Mouse (Mus musculus): Measurements from ENCODE around the gene Slc6a13. TPM values are rescaled to one million over a fixed set of nuclear protein-coding genes. Genes with fewer than 3 reads are reported as not detected.

The Slc6a13 gene
- not detected in 2 replicates for polyA plus RNA-seq (2012; ENCODE audit: insufficient read depth, insufficient read length, low replicate concordance, missing spikeins)

DNA sequence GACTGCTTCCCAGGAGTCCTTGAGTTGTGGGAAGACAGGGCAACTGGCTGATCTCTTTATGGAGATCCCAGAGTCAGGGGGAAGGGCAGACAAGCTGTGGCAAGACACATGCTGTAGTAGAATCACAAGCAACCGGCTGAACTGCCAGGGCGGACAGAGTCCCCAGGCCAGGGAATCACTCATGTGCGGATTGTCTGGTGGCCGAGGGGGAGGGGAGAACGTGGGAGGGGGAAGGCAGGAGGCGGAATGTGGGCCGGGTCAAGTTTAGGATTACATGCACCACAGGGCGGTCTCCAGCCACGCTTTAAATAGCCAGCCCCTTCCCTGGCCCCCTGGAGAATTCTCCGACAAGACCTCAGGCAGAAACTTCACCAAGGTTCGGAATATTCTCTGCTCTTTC is at the start of gene Slc6a13:
Gene Slc6a13, plus strand, starts transcription at position 274 of the 400 bp plus-strand sequence.
- TF ChIP-seq POLR2A (IDR thresholded peaks at IDR 0.05; ENCODE audit: insufficient read depth, low read depth, low read length) (no peak), CTCF (IDR thresholded peaks at IDR 0.05; ENCODE audit: insufficient read depth, low read depth, low read length) (no peak)
- Histone ChIP-seq H3K4me3 (ENCODE audit: insufficient read depth, low read depth, low read length) (no peak within 1 kb of the TSS), H3K27ac (ENCODE audit: insufficient read depth, low read depth, low read length) (no peak within 1 kb of the TSS), H3K4me1 (ENCODE audit: control insufficient read depth, insufficient read depth, low read length) (peaks cover 4% of the 10 kb centered on the region; the same call in 1 of the 2 replicates)
- WGBS, result 24% methylated on average over 11 of the region's 11 CpGs

DNA sequence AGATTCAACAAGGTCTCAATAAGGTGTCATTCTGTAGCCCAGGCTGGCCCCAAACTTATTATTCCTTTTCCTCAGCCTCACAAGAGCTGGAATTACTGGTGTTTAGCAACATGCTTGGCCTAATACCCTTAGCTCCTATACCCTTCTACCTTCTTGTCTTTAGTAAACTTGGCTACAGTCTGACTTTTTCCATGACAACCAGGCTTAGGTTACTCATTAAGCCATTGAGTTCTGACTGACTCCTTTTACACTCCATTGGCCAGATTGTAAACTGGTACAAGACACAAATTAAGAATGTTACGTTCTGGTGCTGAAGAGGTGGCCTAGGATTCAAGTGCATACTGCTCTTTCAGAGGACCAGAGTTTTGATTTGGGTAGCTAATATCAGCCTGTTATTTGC is 49.6 kb upstream of the Slc6a13 start:
- H3K27ac ChIP-seq (ENCODE audit: insufficient read depth, low read depth, low read length), result no peak overlapping the region
- TF ChIP-seq POLR2A (IDR thresholded peaks at IDR 0.05; ENCODE audit: insufficient read depth, low read depth, low read length) (no peak), CTCF (IDR thresholded peaks at IDR 0.05; ENCODE audit: insufficient read depth, low read depth, low read length) (no peak)
- no peaks in the 10 kb centered on the region for H3K4me1 ChIP-seq (ENCODE audit: control insufficient read depth, insufficient read depth, low read length)
- 85% methylated on average over 1 of the region's 1 CpGs for WGBS
- no peak overlapping the region for H3K4me3 ChIP-seq (ENCODE audit: insufficient read depth, low read depth, low read length)

DNA sequence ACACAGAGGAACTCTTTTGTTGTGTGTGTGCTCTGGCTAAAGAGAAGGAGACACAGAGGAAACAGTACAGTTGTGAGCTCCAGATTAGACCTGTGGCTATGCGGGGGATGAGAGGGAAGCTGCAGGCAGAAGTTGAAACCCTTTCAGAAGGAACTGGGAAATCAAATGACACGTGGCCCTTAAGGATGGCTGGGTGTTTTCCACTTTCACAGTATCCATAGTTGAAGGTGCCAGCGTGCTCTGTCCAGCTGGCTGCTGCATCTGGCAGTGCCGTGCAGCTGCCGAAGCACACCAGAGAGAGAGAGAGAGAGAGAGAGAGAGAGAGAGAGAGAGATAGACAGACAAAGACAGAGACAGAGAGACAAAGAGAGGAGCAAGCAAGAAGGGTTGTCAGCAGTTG is 48.8 kb upstream of the Slc6a13 start:
- WGBS, result 68% methylated on average over 5 of the region's 5 CpGs
- Histone ChIP-seq H3K4me3 (ENCODE audit: insufficient read depth, low read depth, low read length) (no peak overlapping the region), H3K4me1 (ENCODE audit: control insufficient read depth, insufficient read depth, low read length) (no peaks in the 10 kb centered on the region), H3K27ac (ENCODE audit: insufficient read depth, low read depth, low read length) (no peak overlapping the region)
- TF ChIP-seq CTCF (IDR thresholded peaks at IDR 0.05; ENCODE audit: insufficient read depth, low read depth, low read length) (no peak), POLR2A (IDR thresholded peaks at IDR 0.05; ENCODE audit: insufficient read depth, low read depth, low read length) (no peak)

DNA sequence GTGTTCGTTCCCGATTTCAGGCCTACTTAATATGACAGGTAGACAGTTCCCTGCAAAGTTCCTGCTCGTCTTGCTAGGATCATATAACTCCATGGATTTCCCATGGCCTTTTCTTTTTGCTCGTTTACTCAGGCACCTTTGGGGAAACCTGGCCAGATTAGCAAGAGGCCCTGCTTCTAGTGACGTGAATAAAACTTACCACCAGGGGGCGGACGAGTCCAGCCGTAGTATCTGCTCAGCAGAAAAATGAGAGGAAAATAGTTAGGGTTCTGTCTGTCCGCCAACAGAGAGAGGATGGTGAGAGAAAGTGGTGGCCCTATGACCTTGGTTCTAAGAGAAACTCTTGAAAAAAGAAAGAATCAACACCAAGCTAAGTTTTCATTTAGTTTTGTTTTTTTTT is 39.5 kb upstream of the Slc6a13 start:
- H3K27ac ChIP-seq (ENCODE audit: insufficient read depth, low read depth, low read length), result no peak overlapping the region
- H3K4me1 ChIP-seq (ENCODE audit: control insufficient read depth, insufficient read depth, low read length), result no peaks in the 10 kb centered on the region
- TF ChIP-seq CTCF (IDR thresholded peaks at IDR 0.05; ENCODE audit: insufficient read depth, low read depth, low read length), result no peak
- TF ChIP-seq POLR2A (IDR thresholded peaks at IDR 0.05; ENCODE audit: insufficient read depth, low read depth, low read length), result no peak
- no peak overlapping the region for H3K4me3 ChIP-seq (ENCODE audit: insufficient read depth, low read depth, low read length)
- whole genome bisulfite sequencing, result 28% methylated on average over 9 of the region's 9 CpGs

DNA sequence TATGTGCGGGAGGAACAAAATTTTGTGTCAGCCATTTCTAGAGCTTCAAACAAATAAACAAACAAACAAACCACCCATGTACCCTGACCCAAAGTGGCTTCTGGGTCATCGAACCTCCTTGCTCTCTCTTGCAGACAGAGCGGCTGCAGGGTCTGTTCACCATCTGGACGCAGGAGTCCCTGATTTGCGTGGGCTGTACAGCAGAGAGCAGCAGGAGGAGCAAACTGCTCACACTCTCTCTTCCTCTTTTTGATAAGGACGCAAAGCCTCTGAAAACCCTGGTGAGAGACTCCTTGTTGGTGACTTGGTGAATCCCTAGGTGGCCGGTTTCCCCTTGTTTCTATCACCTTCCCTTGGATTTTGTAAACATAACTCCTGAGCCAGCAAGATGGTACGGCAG is 38.8 kb upstream of the Slc6a13 start:
- 88% methylated on average over 8 of the region's 8 CpGs for WGBS
- no peaks in the 10 kb centered on the region for H3K4me1 ChIP-seq (ENCODE audit: control insufficient read depth, insufficient read depth, low read length)
- TF ChIP-seq POLR2A (IDR thresholded peaks at IDR 0.05; ENCODE audit: insufficient read depth, low read depth, low read length), result no peak
- no peak for TF ChIP-seq CTCF (IDR thresholded peaks at IDR 0.05; ENCODE audit: insufficient read depth, low read depth, low read length)
- no peak overlapping the region for H3K4me3 ChIP-seq (ENCODE audit: insufficient read depth, low read depth, low read length)
- no peak overlapping the region for H3K27ac ChIP-seq (ENCODE audit: insufficient read depth, low read depth, low read length)

DNA sequence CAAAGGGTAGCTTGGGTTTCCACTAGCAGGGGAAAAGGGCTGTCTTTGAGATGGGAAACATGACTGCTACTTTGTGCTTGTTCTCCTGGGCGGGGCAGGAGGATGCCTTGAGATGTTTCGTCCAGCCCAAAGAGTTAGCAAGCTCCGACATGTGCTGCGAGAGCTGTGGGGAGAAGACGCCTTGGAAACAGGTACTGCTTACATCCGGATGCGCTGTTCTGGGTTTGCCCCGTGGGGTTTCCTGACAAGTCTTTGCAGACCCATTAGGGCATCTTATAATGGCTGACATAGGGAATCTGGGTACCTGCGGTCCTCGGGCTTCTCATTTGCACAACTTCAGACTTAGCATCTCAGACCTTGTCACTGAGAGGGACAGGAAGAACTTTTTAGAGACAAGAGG is 38.0 kb upstream of the Slc6a13 start:
- 95% methylated on average over 10 of the region's 10 CpGs for WGBS
- TF ChIP-seq CTCF (IDR thresholded peaks at IDR 0.05; ENCODE audit: insufficient read depth, low read depth, low read length) (no peak), POLR2A (IDR thresholded peaks at IDR 0.05; ENCODE audit: insufficient read depth, low read depth, low read length) (no peak)
- no peak overlapping the region for H3K27ac ChIP-seq (ENCODE audit: insufficient read depth, low read depth, low read length)
- no peak overlapping the region for H3K4me3 ChIP-seq (ENCODE audit: insufficient read depth, low read depth, low read length)
- H3K4me1 ChIP-seq (ENCODE audit: control insufficient read depth, insufficient read depth, low read length), result no peaks in the 10 kb centered on the region

DNA sequence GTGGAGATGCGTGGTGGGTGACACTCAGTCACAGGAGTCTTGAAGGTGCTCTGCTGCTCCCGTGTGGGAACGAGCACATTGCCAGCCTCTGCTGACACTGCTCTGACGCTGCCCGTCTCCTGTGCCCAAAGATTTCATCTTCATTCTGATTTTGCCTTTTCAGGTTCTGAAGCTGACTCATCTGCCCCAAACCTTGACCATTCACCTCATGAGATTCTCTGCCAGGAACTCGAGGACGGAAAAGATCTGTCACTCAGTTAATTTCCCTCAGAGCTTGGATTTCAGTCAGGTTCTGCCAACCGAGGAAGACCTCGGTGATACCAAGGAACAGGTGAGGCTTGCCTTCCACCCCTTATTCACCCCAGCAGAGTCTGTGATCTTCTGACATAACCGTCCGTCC is 37.5 kb upstream of the Slc6a13 start:
- no peak for TF ChIP-seq CTCF (IDR thresholded peaks at IDR 0.05; ENCODE audit: insufficient read depth, low read depth, low read length)
- TF ChIP-seq POLR2A (IDR thresholded peaks at IDR 0.05; ENCODE audit: insufficient read depth, low read depth, low read length), result no peak
- Histone ChIP-seq H3K4me1 (ENCODE audit: control insufficient read depth, insufficient read depth, low read length) (no peaks in the 10 kb centered on the region), H3K27ac (ENCODE audit: insufficient read depth, low read depth, low read length) (no peak overlapping the region), H3K4me3 (ENCODE audit: insufficient read depth, low read depth, low read length) (no peak overlapping the region)
- WGBS, result 94% methylated on average over 11 of the region's 11 CpGs

DNA sequence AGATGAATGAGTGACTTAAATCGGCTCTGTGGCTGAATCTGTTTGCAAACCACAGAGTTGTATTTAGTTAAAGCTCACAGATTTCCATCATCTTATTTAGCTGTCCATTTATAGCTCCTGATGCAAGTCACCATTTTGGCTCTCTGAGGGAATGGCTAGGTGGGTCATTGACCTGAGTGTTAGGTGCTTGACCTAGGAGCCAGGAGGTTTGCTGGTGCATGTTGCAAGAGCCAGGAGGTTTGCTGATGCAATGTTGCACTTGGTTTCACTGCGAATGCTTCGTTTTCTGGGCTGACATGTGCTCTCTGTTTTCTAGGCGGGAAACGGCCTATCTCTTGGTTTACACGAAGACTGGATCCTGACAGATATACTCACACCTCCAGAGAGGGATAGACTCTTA is 29.9 kb upstream of the Slc6a13 start:
- Histone ChIP-seq H3K4me1 (ENCODE audit: control insufficient read depth, insufficient read depth, low read length) (peaks cover 2% of the 10 kb centered on the region; the same call in 1 of the 2 replicates), H3K27ac (ENCODE audit: insufficient read depth, low read depth, low read length) (no peak overlapping the region), H3K4me3 (ENCODE audit: insufficient read depth, low read depth, low read length) (no peak overlapping the region)
- 81% methylated on average over 6 of the region's 6 CpGs for WGBS
- TF ChIP-seq POLR2A (IDR thresholded peaks at IDR 0.05; ENCODE audit: insufficient read depth, low read depth, low read length) (no peak), CTCF (IDR thresholded peaks at IDR 0.05; ENCODE audit: insufficient read depth, low read depth, low read length) (no peak)

DNA sequence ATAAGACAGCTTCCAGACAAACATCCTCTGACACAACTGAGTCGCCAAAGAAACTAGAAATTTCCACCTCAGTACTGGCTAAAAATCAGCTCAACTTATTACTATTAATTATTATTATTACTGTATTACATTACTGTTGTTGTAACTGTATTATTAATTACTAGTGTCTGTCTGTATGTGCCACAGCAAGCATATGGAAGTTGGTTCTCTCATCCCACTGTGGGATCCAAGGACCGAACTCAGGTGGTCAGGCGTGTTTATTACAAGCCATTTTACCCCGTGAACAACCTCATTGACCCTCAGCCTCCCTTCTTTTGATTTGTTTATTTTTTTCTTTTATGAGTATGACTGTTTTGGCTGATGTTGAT is 28.3 kb upstream of the Slc6a13 start:
- Histone ChIP-seq H3K4me3 (ENCODE audit: insufficient read depth, low read depth, low read length) (no peak overlapping the region), H3K4me1 (ENCODE audit: control insufficient read depth, insufficient read depth, low read length) (peaks cover 2% of the 10 kb centered on the region; the same call in 1 of the 2 replicates), H3K27ac (ENCODE audit: insufficient read depth, low read depth, low read length) (no peak overlapping the region)
- 8% methylated on average over 4 of the region's 4 CpGs for WGBS
- no peak for TF ChIP-seq POLR2A (IDR thresholded peaks at IDR 0.05; ENCODE audit: insufficient read depth, low read depth, low read length)
- no peak for TF ChIP-seq CTCF (IDR thresholded peaks at IDR 0.05; ENCODE audit: insufficient read depth, low read depth, low read length)

Measured in olfactory bulb, adult 2 months (tissue).